Mouse (Mus musculus) ES-Bruce4 (cell line): Measurements from ENCODE around the gene Poglut1.

Experiments
- CTCF ChIP-seq: IDR thresholded peaks from one replicate; pipeline ENCODE4 v1.8.1; 2011; ENCODE audit warnings: low read depth, low read length
- EP300 ChIP-seq: IDR thresholded peaks from 2 replicates; pipeline ENCODE4 v1.6.1; 2011; ENCODE audit warnings: low read depth, low read length; ENCODE audit not compliant: insufficient read depth
- POLR2A ChIP-seq: IDR thresholded peaks from one replicate; pipeline ENCODE4 v1.8.1; 2011; ENCODE audit warnings: low read length; ENCODE audit not compliant: insufficient read depth

DNA sequence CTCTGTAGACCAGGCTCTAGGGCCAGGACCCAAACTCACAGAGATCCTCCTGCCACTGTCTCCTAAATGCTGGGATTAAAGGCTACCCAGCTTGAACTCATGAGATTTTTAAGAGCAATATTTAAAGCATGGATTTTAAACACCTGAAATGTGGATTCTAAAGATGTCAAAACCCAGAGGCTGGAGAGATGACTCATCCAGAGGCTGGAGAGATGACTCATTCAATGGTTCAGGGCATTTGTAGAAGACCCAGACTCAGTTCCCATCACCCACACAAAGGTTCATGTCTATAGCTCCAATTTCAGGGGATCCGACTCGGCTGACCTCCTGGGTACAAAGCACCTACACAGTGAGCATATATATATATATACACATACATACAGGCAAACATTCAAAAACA is 30.9 kb downstream of the Poglut1 start:
- TF ChIP-seq POLR2A (no peak), EP300 (no peak), CTCF (no peak)
